Mouse (Mus musculus) layer of hippocampus, postnatal 10 days (tissue): Measurements from ENCODE around the gene Fut2. TPM values are rescaled to one million over a fixed set of nuclear protein-coding genes. Genes with fewer than 3 reads are reported as not detected.

Experiments
- DNase-seq, 2 experiments: peaks; one replicate each; pipeline ENCODE4 v3.0.0; 2021; ENCODE audit warnings: low spot score in 2 of 2
- long read RNA-seq: library from polyadenylated mRNA; stranded (forward); transcript quantifications from one replicate; pipeline ENCODE4 v2.0.0, GENCODE M21; 2023
- total RNA-seq, 2 experiments: library from RNA; stranded (reverse); gene quantifications; 2 replicates each; pipeline ENCODE4 v1.2.3; 2021

Fut2 gene
- under 1 TPM in 1 of 2 experiments, not detected in 1; 0.22 TPM for total RNA-seq
- long read RNA-seq: 0 reads

GRCm38 (mm10) chr7:45666161-45666560, at the start of gene Fut2:
Fut2 (minus strand) TSS chr7:45666394.
- DNase-seq: no peak

GRCm38 (mm10) chr7:45715090-45715708, 49.0 kb upstream of the Fut2 start, which contains the start of gene Rpl18:
Rpl18 (plus strand) TSS chr7:45715457.
- DNase-seq: peak; percentile 97 to 98

- no peak for DNase-seq
These were observed 48.5 kb upstream of the Fut2 start for GRCm38 (mm10) chr7:45714630-45715089.

- no peak for DNase-seq
These were observed 47.8 kb upstream of the Fut2 start for GRCm38 (mm10) chr7:45713881-45714520.

- DNase-seq: peak in 1 of 2 experiments; percentile 26
These were observed 47.2 kb upstream of the Fut2 start for GRCm38 (mm10) chr7:45713396-45713795.

GRCm38 (mm10) chr7:45712022-45712757, 46.0 kb upstream of the Fut2 start:
- DNase-seq: peak in 1 of 2 experiments; percentile 41

- peak in 1 of 2 experiments; percentile 30 for DNase-seq
These were observed 45.3 kb upstream of the Fut2 start for GRCm38 (mm10) chr7:45711316-45712021.

- peak in 1 of 2 experiments; percentile 33 for DNase-seq
These were observed 44.4 kb upstream of the Fut2 start for GRCm38 (mm10) chr7:45710477-45711191.

GRCm38 (mm10) chr7:45709677-45710355, 43.6 kb upstream of the Fut2 start:
- peak in 1 of 2 experiments; percentile 30 for DNase-seq

- DNase-seq: peak in 1 of 2 experiments; percentile 46
These were observed 42.8 kb upstream of the Fut2 start for GRCm38 (mm10) chr7:45709036-45709435.

GRCm38 (mm10) chr7:45708221-45708761, 42.1 kb upstream of the Fut2 start:
- DNase-seq: no peak

GRCm38 (mm10) chr7:45707375-45707967, 41.3 kb upstream of the Fut2 start:
- DNase-seq: peak; percentile 97

- peak; percentile 85 to 90 for DNase-seq
These were observed 40.6 kb upstream of the Fut2 start for GRCm38 (mm10) chr7:45706721-45707241.

GRCm38 (mm10) chr7:45705873-45706281, 39.7 kb upstream of the Fut2 start:
- peak; percentile 84 to 87 for DNase-seq

- DNase-seq: no peak
These were observed 39.3 kb upstream of the Fut2 start for GRCm38 (mm10) chr7:45705443-45705864.

- peak; percentile 98 for DNase-seq
These were observed 38.7 kb upstream of the Fut2 start, which contains the start of gene Dbp for GRCm38 (mm10) chr7:45704730-45705442. Dbp (plus strand) TSS chr7:45705088.

GRCm38 (mm10) chr7:45704046-45704559, 37.9 kb upstream of the Fut2 start:
- DNase-seq: peak; percentile 74 to 81

GRCm38 (mm10) chr7:45703521-45704033, 37.4 kb upstream of the Fut2 start:
- no peak for DNase-seq
